Mouse (Mus musculus): ENCODE measurements around the gene Has3. TPM values are rescaled to one million over a fixed set of nuclear protein-coding genes. Genes with fewer than 3 reads are reported as not detected.
"Not testable (repeated sequence)": the region's sequence is repeated elsewhere in the genome, so short reads cannot be mapped to it uniquely, and the experiment has no call there.

Gene Has3
- total RNA-seq, 2 experiments from 2014 or later = 1.5 to 1.9 TPM

DNA sequence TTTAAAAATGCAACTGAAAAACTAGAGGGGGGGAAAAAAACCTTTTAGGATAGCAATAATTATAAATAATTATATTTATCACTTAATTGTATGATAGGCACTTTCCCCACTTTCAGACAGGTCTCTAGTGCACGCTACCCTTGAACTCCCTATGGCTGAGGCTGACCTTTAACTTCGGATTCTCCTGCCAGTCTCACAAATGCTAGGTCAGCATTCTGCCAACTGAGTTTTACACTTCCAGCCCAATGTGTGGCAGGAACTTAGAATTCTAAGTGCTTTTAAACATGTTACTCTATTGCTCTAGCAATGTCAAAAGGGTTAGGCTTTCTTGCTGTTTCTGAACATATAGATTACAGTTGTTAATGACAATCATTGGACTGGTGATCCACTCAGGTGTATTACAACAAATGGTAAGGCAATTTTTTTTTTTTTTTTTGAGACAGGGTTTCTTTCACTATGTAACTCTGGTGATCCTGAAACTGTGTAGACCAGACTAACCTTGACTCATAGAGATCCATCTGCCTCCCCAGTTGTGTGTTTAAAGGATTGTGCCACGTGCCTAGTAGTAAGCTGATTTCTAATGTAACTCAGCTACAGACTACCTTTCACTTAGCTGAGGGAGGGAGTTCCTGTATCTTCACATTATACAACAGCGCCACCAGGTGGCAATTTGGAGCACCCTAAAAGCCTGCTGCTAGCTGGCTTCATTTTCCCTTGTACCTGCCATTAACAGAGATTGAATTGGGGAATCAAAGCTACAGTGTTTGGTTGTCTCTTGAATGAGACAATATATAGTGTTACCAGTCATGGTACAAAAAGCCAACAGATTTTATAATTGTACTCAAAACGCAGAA, 17.5 kb downstream of the Has3 start:
- peak; percentile 54 to 60 for DNase-seq

DNA sequence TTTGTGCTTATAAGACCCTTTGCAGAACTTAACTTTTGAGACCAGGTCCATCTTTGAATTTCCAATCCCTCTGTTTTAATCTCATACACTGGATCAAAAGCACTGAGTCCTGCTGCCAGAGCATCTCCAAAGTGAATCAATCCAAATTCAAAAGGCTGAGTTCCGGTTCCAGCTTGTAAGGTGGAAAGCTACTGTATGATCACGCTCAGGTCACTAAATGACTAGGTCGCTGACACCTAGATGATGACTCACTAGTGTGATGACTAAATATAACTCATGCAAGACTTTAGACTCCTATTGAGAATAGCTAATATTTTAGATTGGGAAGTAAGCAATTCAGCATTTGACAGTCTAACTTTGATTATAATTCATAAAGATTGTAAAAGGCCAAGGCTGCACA, 18.8 kb downstream of the Has3 start:
- no peak for DNase-seq

DNA sequence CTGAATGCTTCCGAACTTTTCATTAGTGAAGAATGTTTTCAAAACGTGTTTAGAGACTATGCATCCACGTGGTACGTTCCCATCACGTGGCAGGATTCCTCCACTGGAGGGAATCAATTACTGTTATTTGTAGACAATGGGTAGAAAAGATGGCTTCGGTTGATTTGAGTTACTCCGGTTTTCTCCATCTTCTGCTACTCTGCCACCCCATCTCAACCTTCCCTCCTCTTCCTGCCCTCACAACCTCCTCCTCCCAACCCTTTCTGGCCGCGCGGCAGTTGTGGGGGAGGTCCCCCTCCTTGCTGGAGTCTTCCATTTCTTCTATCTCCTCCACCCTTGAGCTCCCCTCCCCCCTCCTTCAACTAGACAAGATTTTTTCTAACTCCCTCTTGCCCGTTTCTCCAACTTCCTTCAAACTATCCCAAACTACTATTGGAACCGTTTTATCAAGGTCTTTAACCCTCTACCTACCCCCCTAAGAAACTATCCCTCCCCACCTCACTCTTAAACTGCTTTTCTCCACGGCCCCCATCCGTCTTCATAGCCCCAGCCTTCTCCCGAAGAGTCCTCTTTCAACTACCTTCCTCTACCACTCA, 22.3 kb downstream of the Has3 start:
- no peak for DNase-seq

DNA sequence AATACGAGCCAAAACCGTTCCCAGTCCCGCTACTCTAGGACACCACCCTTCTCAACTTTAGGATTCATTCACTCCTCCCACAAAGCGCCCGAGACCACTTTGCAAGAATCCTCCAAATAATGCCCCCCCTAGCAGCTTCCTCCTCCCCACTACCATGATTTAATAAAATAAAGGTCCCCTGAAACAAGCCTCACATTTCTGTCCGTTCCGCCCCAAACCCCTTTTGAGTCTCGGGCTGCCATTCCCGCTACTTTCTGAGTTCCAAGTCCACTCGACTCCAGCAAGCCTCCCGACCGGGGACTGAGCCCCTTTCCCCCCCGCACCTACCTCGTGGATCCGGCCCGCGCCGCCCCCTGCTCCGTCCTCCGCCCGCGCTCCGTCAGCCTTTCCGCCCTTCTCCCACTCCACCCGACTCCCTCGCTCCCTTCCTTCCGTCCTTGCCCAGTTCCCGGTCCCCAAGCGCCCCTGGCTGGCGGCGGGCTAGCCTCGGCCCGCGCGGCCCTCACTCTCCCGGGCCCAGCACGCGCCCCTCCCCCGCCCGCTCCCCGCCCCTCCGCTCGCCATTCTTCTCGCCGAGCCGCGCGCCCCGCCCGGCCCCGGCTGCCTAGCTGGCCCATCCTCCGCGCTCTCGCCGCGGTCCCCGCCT, 22.9 kb downstream of the Has3 start:
- no peak for DNase-seq

DNA sequence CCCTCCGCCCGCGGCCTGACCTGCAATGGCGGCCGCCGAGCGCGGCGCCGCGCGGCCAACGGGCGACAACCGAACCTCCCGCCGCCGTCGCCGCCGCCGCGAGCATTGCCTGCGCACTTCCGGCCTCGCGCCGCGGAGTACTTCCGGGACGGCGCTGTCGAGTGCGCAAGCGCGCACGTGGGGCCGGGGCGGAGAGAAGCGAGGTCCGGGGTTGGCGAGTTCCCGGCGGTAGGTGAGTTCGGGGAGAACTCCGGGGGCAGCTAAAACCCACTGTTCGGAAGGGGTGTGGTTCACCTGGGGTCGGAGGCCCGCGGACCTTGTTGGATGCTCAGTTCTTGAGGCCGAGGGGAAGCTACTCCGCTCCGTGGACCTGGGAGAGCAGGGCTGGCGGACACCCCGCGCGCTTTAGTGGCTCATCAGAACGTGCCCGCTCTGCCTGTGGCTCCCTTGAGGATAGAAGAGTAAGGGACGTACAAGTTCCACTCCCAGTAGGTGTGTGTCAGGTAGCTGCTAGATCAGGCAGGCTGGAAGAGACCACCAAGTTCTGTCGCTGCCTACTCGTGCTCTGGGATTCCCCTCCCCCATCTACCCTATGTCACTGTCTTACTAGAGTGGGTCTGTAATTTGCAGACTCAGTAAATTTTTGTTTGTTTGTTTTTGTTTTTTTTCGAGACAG, 23.6 kb downstream of the Has3 start, which contains the start of gene Utp4:
Gene Utp4 (plus strand): TSS at position 156 of the 676 bp plus-strand sequence.
- DNase-seq = peak; percentile 86 to 87

DNA sequence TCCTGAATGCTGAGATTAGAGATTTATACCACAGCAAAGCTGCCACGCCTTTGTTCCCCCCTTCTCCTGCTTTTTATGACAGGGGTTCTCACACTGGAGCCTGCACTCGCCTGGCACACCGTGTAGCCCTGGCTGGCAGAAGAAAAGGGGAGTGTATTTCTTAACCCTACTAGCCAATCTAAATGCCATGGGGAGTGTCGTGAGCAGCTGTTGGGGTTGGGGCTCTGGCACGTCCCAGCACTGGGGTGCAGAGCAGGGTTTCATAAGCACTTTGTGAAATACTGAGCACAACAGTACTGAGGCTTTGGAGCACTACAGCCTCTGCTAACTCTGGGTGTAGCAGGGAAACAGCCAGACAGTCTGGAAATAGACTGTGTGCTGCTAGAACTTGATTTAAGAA, 29.4 kb downstream of the Has3 start:
- DNase-seq = no peak

DNA sequence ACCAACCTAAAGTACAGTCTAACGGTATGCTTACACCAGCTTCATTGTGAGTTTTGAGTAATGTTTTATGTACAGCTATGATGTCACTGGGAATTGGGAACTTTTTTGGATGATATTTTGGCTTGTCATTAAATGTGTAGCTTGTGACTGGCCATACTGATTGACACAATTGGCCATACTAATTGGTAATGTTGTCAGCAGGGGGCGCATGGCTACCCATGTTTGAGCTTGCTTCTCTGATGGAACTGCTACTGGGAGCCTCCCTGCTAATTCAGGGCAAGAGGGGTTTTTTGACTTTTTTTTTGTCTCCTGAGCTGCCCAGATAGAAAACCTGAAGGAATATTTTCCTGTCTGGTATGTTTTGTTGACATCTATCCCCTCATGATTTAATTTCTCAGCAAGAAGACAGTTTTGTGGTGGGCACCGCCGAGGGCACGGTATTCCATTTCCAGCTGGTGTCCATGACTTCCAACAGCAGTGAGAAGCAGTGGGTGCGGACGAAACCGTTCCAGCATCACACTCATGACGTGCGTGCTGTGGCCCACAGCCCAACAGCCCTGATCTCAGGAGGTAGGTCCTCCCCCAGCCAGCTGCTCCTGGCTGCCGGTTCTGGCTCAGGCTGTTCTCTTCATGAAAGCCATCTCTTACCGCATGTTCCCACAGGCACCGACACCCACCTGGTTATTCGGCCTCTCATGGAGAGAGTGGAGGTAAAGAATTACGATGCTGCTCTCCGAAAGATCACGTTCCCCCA, 35.9 kb downstream of the Has3 start:
- DNase-seq = peak; percentile 73 to 81

DNA sequence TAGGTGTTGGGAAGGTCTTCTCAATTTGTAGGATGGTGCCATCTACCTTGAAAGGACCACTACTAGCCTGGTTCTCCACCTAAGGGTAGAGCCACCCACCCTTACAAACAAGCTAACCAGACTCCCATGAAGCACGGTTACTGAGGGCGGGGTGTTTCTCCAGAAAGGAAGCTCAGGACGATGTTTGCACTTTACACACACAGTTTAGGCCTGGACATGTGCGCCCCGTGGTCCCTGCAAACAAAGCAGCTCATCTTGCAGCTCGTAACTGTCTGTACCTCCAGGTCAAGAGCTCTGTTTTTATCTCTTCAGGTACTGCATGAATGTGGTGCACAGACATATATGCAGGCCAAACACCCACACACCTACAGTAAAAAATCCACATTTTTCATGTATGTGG, 36.6 kb downstream of the Has3 start:
- DNase-seq = no peak

DNA sequence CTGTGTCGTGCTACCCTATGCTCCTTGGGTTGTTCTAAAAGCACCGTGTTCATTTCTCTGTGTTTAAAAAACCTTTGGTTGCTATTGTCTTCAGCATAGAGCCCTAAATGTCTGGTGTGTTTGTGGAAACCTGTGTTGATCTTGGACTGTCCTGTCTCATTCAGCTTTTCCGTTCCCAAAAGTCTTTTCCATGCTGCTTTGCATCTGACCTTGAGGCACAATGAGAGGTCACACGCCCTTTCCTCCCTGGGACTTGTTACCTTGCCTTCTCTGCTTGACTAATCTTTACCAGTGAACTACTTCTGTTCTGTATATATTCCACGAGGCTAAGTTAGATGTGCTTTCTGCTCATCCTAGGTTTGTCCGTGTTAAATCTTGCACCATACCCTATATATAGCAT, 37.4 kb downstream of the Has3 start:
- DNase-seq = no peak

DNA sequence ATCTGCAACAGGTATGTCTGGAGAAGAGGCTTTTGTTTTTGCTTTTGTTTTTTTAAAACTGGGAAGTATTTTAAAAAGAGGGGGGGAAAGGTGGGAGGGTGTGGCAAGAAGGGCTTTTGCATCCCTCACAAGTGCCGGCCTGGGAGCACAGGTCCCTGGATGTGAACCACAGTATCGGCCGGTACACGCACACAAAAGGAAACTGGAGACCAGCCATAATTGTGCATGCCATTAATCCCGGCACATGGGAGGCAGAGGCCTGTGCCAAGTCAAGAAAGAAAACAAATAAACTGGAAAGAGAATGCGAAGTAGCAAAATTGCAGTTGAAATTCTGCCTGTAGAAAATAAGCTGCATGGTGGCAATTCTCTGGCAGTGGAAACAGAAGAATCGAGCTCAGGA, 38.2 kb downstream of the Has3 start:
- no peak for DNase-seq

DNA sequence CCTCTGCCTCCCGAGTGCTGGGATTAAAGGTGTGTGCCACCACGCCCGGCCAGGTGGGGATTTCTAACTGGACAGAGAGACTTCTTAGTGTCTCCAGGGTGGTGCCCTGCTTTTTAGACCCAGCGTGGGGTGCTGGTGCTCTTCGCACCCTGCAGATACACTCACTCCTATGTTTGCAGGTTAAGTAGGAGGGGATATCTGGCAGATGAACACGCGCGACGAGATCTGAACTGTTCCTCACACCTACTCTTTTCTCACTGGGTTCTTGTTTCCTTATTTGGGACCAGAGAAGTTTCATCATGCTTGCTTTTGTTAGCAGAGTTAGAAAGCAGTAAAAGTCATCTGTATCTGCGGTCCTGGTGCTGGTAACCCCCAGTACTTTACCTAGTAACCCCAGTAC, 43.6 kb downstream of the Has3 start:
- DNase-seq = no peak

DNA sequence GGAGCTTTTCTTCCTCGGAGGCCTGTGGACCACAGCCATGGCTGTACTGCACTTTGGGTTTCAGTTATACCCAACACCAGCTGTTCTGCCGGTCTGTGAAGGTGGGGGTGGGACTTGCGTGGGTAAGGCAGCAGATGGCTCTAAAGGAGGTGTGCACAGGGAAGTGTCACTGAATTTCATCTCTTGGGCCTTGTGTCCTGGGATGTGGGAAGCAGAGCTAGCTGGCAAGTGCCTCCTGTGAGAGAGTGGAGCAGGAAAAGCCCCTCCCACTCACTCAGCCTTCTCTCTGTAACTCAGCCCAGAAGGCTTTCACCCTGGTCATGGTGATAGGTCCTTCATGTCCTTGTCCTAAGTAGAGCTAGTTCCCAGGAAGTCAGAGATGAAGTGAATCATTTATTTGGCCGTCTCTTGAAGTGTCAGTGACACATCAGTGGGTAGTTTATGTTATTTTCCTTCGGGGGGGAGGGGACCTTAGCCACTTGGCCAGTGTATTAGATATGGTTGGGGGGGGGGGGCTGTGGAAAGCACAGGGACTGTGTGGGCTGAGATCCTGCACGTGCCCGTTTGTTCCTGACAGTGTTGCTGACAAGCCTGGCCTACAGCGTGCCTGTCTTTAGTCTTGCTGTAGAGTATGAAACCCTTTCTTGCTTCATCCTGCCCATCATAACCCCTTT, 49.8 kb downstream of the Has3 start:
- DNase-seq = peak; percentile 52 to 64

DNA sequence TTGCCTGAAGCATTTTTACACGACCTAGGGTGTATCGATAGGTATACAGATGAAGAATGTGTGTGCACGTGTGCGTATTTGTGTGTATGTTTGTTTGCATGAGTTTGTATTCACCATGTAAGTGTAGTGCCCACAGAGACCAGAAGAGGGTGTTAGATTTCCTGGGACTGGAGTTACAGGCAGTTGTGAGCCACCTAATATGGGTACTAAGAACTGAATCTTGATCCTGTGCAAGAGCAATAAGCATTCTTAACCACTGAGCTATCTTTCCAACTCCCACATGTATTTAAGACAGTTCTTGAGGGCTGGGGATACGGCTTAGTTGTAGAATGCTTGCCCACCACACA, 50.3 kb downstream of the Has3 start:
- no peak for DNase-seq

DNA sequence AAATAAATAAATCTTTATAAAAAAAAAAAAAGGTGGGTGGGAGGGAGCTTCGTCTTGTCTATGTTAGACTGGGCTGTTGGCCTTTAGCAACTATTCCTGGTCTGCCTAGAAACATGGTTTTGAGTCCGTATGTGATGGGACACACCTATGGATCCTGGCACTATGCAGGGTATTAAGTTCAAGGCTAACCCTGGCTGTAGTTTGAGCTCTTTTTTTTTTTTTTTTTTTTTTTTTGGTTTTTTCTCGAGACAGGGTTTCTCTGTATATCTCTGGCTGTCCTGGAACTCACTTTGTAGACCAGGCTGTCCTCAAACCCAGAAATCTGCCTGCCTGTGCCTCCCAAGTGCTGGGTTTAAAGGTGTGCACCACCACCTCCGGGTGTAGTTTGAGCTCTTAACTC, 54.0 kb downstream of the Has3 start:
- DNase-seq = no peak

DNA sequence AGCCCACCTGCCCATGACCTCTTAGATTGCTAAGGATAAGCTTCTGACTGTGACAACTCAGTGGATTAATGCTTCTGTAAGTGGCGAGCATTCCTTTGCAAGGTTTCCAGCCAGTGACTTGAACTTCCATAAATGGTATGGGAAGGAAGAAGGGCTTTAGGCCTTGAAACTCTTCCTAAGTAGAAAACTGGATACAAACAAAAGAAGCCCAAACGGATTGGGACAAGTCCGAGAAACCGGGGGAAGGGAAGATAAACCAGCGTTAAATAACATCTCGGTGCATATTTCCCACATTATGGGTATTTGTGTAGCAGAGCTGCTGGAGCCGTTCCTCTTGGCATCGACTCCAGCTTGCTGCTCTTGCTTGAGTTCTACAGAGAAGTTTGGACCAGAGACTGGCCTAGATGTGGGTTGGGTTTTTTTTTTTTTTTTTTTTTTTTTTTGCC, 54.9 kb downstream of the Has3 start:
- no peak for DNase-seq

DNA sequence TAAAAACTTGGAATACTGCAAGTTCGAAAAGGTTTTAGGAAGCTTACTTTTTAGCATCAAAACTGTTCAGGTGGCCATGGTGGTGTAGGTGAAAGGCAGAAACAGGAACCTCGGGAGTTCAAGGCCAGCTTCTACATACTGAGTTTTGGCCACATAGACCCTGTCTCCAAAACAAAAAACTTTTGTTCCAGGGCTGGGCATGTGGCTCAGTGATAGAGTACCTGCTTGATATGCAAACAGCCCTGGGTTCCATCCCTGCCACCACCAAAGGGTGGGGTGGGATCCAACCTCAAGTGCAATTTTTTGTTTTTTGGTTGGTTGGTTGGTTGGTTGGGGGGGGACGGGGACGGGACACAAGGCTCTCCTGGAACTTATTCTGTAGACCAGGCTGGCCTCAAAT, 55.4 kb downstream of the Has3 start:
- no peak for DNase-seq

DNA sequence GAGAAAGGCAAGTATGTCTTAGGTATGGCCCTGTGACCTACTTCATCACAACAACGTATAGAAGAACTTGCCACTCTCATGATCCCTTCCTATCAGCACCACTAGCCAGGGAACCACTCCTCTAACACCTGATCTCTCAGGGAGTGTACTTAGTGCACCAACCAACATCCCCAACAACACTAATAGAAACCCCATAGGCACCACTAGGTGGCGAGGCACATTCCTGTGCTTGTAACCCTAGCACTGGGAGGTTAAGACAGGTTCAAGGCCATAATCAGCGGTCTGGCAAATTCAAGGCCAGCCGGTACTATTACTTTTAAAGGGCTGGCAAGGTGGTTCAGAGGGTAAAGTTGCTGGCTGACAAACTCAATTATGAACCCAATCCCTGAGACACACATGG, 57.2 kb downstream of the Has3 start:
- no peak for DNase-seq

DNA sequence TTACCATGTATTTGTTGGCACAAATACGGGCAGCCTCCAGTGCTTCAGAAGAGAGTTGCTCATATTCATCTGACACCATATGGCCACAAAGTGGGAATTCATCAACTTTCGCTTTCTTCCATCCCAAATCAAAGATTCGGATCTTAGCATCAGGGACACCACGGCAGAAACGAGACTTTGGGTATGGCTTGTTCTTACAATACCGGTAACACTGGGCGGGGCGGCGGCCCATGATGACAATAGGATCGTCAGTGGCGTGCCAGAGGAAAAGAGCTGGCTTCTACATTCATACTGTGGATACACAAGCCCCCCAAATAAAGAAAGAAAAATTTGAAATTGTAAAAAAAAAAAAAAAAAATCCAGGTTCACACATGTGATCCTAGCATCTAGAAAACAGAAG, 58.1 kb downstream of the Has3 start:
- DNase-seq = not testable (repeated sequence)

DNA sequence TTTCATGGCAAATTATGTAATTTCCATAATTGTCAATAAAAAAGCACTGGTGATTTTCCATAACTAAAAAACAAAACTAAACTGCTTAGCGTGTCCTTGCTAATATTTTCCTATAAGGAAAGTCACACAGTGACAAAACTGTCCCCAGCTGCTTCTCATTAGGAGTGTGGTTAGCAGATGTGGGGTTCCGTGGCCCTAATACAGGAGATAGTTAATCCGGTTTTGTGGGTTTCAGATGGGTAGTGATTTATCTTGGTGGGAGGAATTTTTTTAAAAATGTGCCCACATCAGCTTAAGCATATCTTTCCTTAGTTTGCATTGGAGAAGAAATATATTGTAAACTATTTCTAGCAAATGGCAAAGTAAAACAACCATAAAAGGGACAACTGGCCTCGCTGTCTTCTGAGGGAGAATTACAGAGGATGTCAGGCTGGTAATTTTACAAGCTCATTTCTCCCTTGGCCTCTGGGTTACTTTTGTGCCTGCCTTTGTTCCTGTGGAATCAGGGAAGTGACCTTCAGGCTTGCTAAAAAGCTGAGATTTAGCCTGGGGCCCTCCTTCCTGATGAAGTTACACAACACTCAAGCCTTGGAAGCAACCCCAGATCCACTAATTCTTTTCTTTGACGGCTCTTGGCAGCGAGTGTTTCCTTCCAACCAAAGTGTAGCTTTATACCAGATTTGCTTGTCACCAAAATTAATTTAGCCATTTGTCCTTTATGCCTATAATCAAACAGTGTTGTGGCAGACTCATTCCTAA, 59.3 kb downstream of the Has3 start:
- DNase-seq = no peak

DNA sequence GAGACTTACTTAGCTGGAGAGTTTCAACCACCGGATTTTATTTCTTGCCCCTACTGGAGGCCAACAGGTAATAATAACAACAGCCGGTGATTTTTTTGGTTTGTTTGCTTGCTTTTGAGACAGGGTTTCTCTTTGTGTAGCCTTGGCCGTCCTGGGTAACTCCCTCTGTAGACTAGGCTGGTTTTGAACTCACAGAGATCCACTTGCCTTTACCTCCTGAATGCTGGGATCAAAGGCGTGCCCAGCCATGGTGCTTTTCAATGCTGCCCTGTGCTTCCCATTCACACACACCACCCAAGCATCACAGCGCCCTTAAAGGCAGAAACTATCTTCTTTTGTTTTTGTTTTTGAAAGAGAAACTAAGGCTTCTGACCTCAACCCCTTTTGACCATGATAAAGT, 59.9 kb downstream of the Has3 start:
- no peak for DNase-seq

Data from layer of hippocampus, postnatal 36 days (tissue).